Mouse (Mus musculus) adrenal gland, adult 10 weeks (tissue): Measurements from ENCODE around the gene Batf. TPM values are rescaled to one million over a fixed set of nuclear protein-coding genes. Genes with fewer than 3 reads are reported as not detected.

ENCODE experiments used
- polyA plus RNA-seq: library from polyadenylated mRNA; stranded (reverse); fragments of 350-450 nt; fragmentation: Illumina TruSeq; extraction: RNeasy Lipid Tissue Mini Kit (QIAGEN cat#74804); gene quantifications from one replicate; pipeline ENCODE4 v1.2.3, GENCODE M21; 2014; ENCODE audit warnings: low read depth, low replicate concordance

Gene Batf
- not detected for polyA plus RNA-seq

GRCm38 (mm10) chr12:85686466-85687216 lies at the start of gene Batf:
Batf (plus strand) TSS chr12:85686669.

GRCm38 (mm10) chr12:85745827-85746695 lies 59.6 kb downstream of the Batf start, which contains the start of gene Flvcr2:
Flvcr2 (plus strand) TSS chr12:85746539.

Other genes starting within 250 kb of the Batf start
- gene Fos, start 212.8 kb upstream of the Batf start, polyA plus RNA-seq: 41.4 TPM
- gene Jdp2, start 87.6 kb upstream of the Batf start, polyA plus RNA-seq: 0.87 TPM
- gene Flvcr2, start 59.9 kb downstream of the Batf start, polyA plus RNA-seq: 1.4 TPM
- 105 TPM for gene Erg28, start 137.9 kb downstream of the Batf start, polyA plus RNA-seq
- 15.0 TPM for gene Ttll5, start 138.0 kb downstream of the Batf start, polyA plus RNA-seq